Mouse (Mus musculus): ENCODE measurements around the gene Far1.

DNA sequence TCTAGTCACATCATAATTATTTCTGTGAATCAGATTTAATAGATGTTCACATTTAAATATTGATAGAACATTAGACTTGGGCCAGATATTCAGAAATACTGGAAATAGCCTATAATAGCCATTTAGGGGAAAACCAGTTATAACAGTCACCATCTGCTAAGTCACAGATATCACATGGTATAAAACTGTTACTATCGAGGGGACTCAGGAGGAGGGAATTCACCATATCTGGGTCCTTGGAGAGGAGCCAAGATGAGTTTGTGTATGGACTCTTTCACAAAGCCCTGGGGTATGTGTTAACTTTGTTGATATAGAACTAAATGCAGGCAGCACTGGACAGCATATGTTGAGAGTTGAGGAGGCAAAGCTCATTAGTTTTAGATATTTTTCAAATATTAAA lies 29.5 kb downstream of the Far1 start:
- TF ChIP-seq CTCF (IDR thresholded peaks at IDR 0.05; ENCODE audit: low read depth) (no peak), EP300 (IDR thresholded peaks at IDR 0.05; ENCODE audit: low read depth) (no peak)

Data from heart, postnatal 0 days (tissue).